Mouse (Mus musculus) liver, adult 2 months (tissue): Measurements from ENCODE around the gene Ipmk.

Source experiments
- CTCF ChIP-seq: fragments of 200-500 bp; IDR thresholded peaks from 2 replicates; pipeline ENCODE4 v1.5.1; 2011; ENCODE audit warnings: low read depth, low read length, control low read depth
- POLR2A ChIP-seq: fragments of 200-500 bp; IDR thresholded peaks from 2 replicates; pipeline ENCODE4 v1.6.1; 2011; ENCODE audit warnings: low read length, control low read depth; ENCODE audit not compliant: insufficient read depth; ENCODE audit errors: extremely low read depth

DNA sequence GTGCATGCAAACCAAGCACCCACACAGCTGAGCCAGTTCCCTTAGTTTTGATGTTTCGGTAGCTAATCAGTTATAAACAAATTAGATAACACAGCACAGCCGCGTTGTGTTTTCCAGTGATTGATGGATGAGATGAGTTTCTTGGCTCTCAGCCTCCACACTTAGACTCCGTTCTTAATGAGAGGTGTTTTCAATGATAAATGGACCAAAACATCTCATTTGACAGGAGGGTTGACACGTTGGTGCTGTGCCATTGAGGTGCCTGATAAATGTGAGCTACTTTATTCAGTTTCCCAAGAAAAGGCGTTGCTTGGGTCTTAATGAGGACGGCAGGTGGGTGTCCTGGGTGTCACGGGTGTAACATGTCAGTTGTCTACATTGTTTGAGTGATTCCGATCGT is 79.8 kb downstream of the Ipmk start:
- no peak for TF ChIP-seq CTCF
- no peak for TF ChIP-seq POLR2A
